Mouse (Mus musculus): ENCODE results near the gene Itgal.

Itgal gene

DNA sequence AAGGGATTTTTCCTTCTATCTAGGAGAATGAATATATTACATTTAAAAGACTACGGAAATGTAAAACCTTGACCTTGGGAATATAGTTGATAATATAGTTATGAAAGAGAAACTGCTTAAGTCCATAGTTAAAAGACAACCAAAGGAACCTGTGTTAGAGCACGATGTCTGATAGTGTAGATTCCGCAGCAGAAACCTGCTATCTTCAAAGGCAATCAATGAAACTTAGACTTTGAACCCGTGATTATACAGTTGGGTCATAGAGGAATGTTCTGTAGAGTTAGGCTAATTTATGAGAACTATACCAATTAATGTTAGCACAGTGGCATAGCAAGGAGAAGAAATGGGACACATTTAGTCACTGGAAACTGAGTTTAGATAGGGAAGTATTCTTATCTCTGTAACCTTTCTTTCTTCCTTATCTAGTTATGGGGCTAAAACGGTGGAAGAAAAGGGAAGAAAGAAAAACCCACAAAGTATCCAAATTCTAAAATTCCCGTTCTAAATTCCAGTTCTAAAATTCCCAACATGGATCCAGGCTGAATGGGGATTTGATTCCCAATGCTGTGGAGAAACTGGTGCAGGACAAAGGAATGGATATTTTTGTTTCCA lies 82.4 kb downstream of the Itgal start:
- no peak for DNase-seq (ENCODE audit: low spot score in 2 of 2)
